Mouse (Mus musculus) liver, embryonic 15.5 days (tissue): ENCODE measurements around the gene Ppp2r5b. TPM values are rescaled to one million over a fixed set of nuclear protein-coding genes. Genes with fewer than 3 reads are reported as not detected.

Experiments used
- ATAC-seq: fragments of 200-750 bp; cut with Nextera tagmentation; 2 replicates; pipeline ENCODE4 v1.8.0; 2017; ENCODE audit warnings: moderate number of reproducible peaks, mild to moderate bottlenecking, moderate library complexity; ENCODE audit not compliant: insufficient read depth
- H3K27ac ChIP-seq: fragments of 300-500 bp; sonication (generic); replicated peaks from 2 replicates; pipeline ENCODE4 v1.5.1; 2015; ENCODE audit warnings: mild to moderate bottlenecking, inconsistent platforms
- H3K27me3 ChIP-seq: fragments of 300-500 bp; sonication (generic); 2 replicates; pipeline ENCODE4 v1.6.1; 2015; ENCODE audit warnings: mild to moderate bottlenecking, inconsistent platforms
- H3K36me3 ChIP-seq: fragments of 300-500 bp; sonication (generic); replicated peaks from 2 replicates; pipeline ENCODE4 v1.6.1; 2015; ENCODE audit warnings: moderate library complexity, mild to moderate bottlenecking, inconsistent platforms
- H3K4me1 ChIP-seq: fragments of 300-500 bp; sonication (generic); replicated peaks from 2 replicates; pipeline ENCODE4 v1.6.1; 2015; ENCODE audit warnings: inconsistent platforms
- H3K4me2 ChIP-seq: fragments of 300-500 bp; sonication (generic); 2 replicates; pipeline ENCODE4 v1.6.1; 2015; ENCODE audit warnings: moderate library complexity, mild to moderate bottlenecking, inconsistent platforms
- H3K4me3 ChIP-seq: fragments of 300-500 bp; sonication (generic); replicated peaks from 2 replicates; pipeline ENCODE4 v1.5.1; 2015; ENCODE audit warnings: mild to moderate bottlenecking, inconsistent platforms
- H3K9ac ChIP-seq: fragments of 300-500 bp; sonication (generic); 2 replicates; pipeline ENCODE4 v1.6.1; 2015; ENCODE audit warnings: moderate library complexity, mild to moderate bottlenecking, inconsistent platforms
- H3K9me3 ChIP-seq: fragments of 300-500 bp; sonication (generic); replicated peaks from 2 replicates; pipeline ENCODE4 v1.6.1; 2016; ENCODE audit warnings: inconsistent platforms
- WGBS: fragments of 180-500 bp; shearing (Covaris S2); methylation state at CpG from one replicate; pipeline ENCODE4 v1.1.7; 2015; ENCODE audit warnings: mixed read lengths; ENCODE audit not compliant: insufficient replicate concordance; 5-methylcytosine and 5-hydroxymethylcytosine counted together
- polyA plus RNA-seq: library from polyadenylated mRNA; unstranded; fragments of >200 nt; fragmentation: Nextera tagmentation; extraction: Ambion mirVana; gene quantifications from 2 replicates; pipeline ENCODE4 v1.2.1, GENCODE M21; 2015

Ppp2r5b gene
- polyA plus RNA-seq, 1 experiment from 2014 or later, result 3.3 TPM

DNA sequence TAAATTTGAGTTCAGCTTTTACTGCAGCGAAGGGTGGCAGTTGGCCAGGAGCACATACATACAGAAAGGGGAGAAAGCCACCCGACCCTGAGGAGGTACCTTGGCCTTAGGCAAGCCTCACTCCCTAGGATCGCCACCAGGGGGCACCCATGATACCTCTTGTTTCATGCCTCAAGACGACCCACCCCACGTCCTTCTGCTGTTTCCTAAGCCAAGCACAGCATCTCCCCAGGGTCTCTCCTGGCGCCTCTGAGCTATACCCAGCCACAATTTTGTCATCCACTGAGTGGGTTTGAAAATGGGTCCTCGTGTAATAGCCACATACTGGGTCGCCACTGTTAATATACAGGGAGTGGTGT lies 32.5 kb upstream of the Ppp2r5b start:
- Histone ChIP-seq H3K27me3 (peaks cover 7% of the 10 kb centered on the region; the same call in 1 of the 2 replicates), H3K4me1 (peaks cover 78% of the 10 kb centered on the region), H3K36me3 (no peaks in the 10 kb centered on the region), H3K9ac (no peak overlapping the region), H3K4me2 (0 out of 2 replicates have a peak overlapping the region, but pooled peaks have one; percentile 6), H3K27ac (peak overlapping the region; percentile 69), H3K4me3 (no peak overlapping the region), H3K9me3 (no peaks in the 10 kb centered on the region)
- ATAC-seq, result peak; percentile 40
- WGBS, result 12% methylated on average over 8 of the region's 8 CpGs

DNA sequence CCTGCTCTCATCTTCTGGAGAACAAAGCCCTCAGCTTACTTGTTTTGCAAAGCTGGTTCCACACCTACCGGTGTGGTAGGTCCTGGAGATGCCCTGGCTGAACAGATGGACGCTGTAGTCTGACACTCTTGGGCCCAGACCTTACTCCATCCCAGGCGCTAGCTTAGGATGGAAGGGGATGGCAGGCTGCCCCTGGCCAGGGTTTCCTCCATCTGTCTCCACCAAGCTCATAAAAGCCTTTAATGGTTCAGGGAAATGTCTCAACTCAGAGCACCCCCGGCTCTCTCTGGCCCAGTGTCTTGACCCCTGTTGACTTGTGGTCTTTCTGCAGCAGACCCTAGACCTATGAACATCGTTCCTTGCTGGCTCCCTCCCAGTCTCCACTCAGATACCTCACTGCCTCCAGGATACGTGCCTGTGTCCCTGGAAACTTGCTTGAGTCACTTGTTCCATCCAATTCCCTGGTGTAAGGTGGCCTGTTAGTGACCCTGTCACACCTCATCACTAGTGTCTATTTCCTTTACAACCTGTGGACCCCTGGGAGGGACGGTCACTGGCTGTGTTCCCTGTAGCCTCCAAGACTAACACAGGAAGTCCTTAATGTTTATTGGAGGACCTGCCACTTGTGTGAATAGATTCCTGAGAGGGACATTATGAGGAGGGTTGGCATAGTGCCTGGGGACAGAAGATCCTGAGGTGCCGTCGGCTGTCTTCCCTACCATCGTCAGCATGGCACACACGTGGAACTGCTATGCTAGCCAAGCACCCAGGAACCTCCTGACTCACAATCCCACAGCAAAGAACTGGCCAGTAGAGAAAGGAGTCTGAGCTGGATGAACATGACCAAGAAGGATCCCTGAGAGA lies 31.9 kb upstream of the Ppp2r5b start:
- H3K4me2 ChIP-seq, result no peak overlapping the region
- no peaks in the 10 kb centered on the region for H3K9me3 ChIP-seq
- 49% methylated on average over 11 of the region's 11 CpGs for WGBS

DNA sequence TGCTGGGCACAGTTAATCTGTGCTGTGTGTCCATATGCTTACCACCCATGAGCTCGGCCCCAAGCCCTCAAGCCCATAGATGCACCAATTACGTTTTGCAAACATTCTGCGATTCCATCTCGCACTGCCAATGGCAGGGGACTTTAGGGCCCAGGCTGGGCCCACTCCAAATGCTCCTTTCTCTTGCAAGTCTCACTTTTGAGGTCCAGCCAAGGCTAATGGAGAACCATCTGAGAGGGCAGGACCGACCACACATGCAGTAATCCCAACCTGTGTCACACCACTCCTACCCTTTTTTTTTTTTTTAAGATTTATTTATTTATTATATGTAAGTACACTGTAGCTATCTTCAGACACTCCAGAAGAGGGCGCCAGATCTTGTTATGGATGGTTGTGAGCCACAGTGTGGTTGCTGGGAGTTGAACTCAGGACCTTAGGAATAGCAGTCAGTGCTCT lies 30.1 kb upstream of the Ppp2r5b start:
- Histone ChIP-seq H3K4me3 (no peak overlapping the region), H3K4me2 (peak overlapping the region; percentile 51; the same call in 1 of the 2 replicates), H3K27me3 (peaks cover 7% of the 10 kb centered on the region; the same call in 1 of the 2 replicates), H3K27ac (no peak overlapping the region), H3K36me3 (peaks cover 14% of the 10 kb centered on the region), H3K9ac (no peak overlapping the region), H3K9me3 (no peaks in the 10 kb centered on the region), H3K4me1 (peaks cover 64% of the 10 kb centered on the region)
- no peak for ATAC-seq
- 47% methylated on average over 6 of the region's 6 CpGs for WGBS

More for the DNA sequence above, 31.9 kb upstream of the Ppp2r5b start:
- 0 out of 2 replicates have a peak overlapping the region, but pooled peaks have one; percentile 69 for H3K27ac ChIP-seq
- ATAC-seq, result no peak
- no peak overlapping the region for H3K4me3 ChIP-seq
- H3K4me1 ChIP-seq, result peaks cover 78% of the 10 kb centered on the region
- H3K9ac ChIP-seq, result no peak overlapping the region
- H3K27me3 ChIP-seq, result peaks cover 7% of the 10 kb centered on the region; the same call in 1 of the 2 replicates
- H3K36me3 ChIP-seq, result no peaks in the 10 kb centered on the region

DNA sequence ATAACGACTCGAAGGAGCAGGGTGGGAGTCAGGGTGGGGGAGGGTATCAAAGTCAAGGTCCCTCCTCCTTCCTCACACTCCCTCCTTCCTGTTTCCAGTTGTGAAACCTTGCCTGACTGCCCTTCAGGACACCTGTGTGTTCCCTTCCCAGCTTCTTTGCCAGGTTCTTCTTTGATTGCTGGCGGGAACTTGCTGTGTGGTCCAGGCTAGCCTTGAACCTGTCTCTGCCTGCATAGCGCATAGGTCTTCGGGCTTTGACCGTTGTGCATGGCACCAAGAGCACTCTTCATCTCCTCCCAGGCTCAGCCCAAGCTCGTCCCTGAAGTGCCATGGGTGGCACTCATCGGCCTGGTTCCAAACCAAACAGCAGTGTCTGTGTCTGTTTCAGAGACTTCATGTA lies 29.3 kb upstream of the Ppp2r5b start:
- peaks cover 21% of the 10 kb centered on the region for H3K36me3 ChIP-seq
- peak overlapping the region; percentile 40 for H3K4me3 ChIP-seq
- H3K27me3 ChIP-seq, result peaks cover 7% of the 10 kb centered on the region; the same call in 1 of the 2 replicates
- 71% methylated on average over 8 of the region's 8 CpGs for WGBS
- H3K27ac ChIP-seq, result no peak overlapping the region
- no peak for ATAC-seq
- no peak overlapping the region for H3K9ac ChIP-seq
- peaks cover 58% of the 10 kb centered on the region for H3K4me1 ChIP-seq
- peak overlapping the region; percentile 51 for H3K4me2 ChIP-seq
- no peaks in the 10 kb centered on the region for H3K9me3 ChIP-seq

DNA sequence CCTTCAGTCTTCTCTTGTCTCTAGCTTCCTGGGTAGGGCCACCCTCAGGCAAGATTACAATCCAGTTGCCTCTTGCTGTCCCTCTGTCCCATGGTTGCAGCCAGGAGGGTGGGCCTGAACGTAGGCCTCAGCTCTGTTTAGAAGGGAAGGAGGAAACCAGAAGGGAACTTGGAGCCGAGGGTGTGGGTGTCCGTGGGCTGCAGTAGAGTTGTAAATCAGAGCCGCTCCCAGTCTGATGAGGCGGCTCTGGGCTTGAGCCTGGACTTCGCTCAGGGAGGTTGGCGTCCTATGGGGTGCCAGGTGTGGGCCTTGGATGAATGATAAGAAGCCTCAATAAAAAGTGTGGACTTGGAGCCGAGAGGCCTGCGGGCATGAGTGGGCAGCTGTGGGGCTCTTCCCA lies 28.5 kb upstream of the Ppp2r5b start:
- H3K36me3 ChIP-seq, result peaks cover 26% of the 10 kb centered on the region
- no peaks in the 10 kb centered on the region for H3K9me3 ChIP-seq
- H3K4me2 ChIP-seq, result peak overlapping the region; percentile 51
- H3K9ac ChIP-seq, result peak overlapping the region; percentile 28; the same call in 1 of the 2 replicates
- WGBS, result 40% methylated on average over 9 of the region's 9 CpGs
- H3K4me3 ChIP-seq, result peak overlapping the region; percentile 40
- H3K4me1 ChIP-seq, result peaks cover 50% of the 10 kb centered on the region
- H3K27ac ChIP-seq, result peak overlapping the region; percentile 14; the same call in 1 of the 2 replicates
- H3K27me3 ChIP-seq, result peaks cover 7% of the 10 kb centered on the region; the same call in 1 of the 2 replicates
- no peak for ATAC-seq

DNA sequence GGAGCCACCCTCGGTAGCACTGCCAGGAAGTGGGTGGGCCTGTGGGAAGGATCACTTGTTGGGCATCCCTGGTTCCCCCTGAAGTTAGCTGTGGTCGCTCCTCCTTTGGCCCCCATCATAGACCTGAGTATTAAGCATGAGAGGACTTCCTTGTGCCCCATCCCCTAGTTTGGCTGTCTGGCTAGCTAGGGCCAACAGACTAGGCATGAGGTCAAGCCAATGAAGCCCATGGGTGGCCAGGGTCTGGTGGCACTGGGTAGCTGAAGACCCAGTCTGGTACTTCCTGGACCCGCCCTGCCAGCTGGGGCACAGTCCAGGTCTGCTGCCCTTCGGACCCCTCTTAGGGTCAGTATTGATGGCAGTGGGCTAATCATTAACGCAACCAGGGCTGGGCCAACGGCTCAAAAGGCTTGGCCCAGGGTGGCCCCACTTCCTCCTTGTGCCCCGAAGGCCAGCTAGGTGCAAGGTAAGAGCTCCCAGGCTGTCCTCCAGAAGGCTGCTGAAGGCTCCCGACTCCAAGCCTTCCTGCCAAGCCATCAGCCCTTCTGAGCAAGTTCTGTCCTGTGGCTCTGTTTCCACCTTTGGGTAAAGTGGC lies 27.3 kb upstream of the Ppp2r5b start:
- H3K4me3 ChIP-seq, result peak overlapping the region; percentile 40
- H3K9me3 ChIP-seq, result no peaks in the 10 kb centered on the region
- peaks cover 7% of the 10 kb centered on the region; the same call in 1 of the 2 replicates for H3K27me3 ChIP-seq
- peak; percentile 68 for ATAC-seq
- H3K9ac ChIP-seq, result 0 out of 2 replicates have a peak overlapping the region, but pooled peaks have one; percentile 28
- 57% methylated on average over 8 of the region's 8 CpGs for WGBS
- H3K27ac ChIP-seq, result peak overlapping the region; percentile 14
- peaks cover 40% of the 10 kb centered on the region for H3K4me1 ChIP-seq
- H3K36me3 ChIP-seq, result peaks cover 38% of the 10 kb centered on the region
- peak overlapping the region; percentile 51 for H3K4me2 ChIP-seq

DNA sequence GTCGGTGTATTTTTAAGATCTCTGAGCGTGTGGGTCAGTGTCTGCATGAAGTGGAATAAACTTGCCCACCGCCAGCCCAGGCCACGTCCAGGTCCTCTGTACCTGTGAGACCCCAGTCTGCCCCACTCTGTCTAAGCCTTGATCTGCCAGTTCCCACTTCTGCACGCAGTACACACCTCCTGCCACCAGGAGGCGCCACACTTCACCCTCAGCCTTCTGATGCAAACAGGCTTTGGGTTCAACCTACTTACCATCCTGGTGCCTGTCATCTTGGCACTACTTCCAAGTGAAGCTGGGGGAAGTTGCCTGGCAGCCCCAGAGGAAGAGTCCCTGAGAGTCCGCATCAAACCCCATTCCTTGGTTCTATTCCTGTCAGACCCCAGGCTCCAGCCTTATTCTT lies 26.6 kb upstream of the Ppp2r5b start:
- no peaks in the 10 kb centered on the region for H3K27me3 ChIP-seq
- peak overlapping the region; percentile 14; the same call in 1 of the 2 replicates for H3K27ac ChIP-seq
- no peaks in the 10 kb centered on the region for H3K9me3 ChIP-seq
- WGBS, result 43% methylated on average over 7 of the region's 7 CpGs
- H3K4me3 ChIP-seq, result no peak overlapping the region
- ATAC-seq, result no peak
- H3K4me1 ChIP-seq, result peaks cover 35% of the 10 kb centered on the region
- H3K9ac ChIP-seq, result no peak overlapping the region
- H3K36me3 ChIP-seq, result peaks cover 46% of the 10 kb centered on the region
- H3K4me2 ChIP-seq, result no peak overlapping the region

GRCm38 (mm10) chr19:6261379-6261778 lies 25.7 kb upstream of the Ppp2r5b start:
- Histone ChIP-seq H3K27me3 (no peaks in the 10 kb centered on the region), H3K4me3 (no peak overlapping the region), H3K36me3 (peaks cover 54% of the 10 kb centered on the region), H3K4me2 (no peak overlapping the region), H3K4me1 (peaks cover 29% of the 10 kb centered on the region), H3K9ac (no peak overlapping the region), H3K27ac (no peak overlapping the region), H3K9me3 (no peaks in the 10 kb centered on the region)
- 85% methylated on average over 14 of the region's 14 CpGs for WGBS
- ATAC-seq, result no peak

- H3K4me2 ChIP-seq, result no peak overlapping the region
- H3K9me3 ChIP-seq, result no peaks in the 10 kb centered on the region
- no peak overlapping the region for H3K27ac ChIP-seq
- no peak overlapping the region for H3K9ac ChIP-seq
- peaks cover 29% of the 10 kb centered on the region for H3K4me1 ChIP-seq
- no peak for ATAC-seq
- WGBS, result 71% methylated on average over 4 of the region's 4 CpGs
- no peaks in the 10 kb centered on the region for H3K27me3 ChIP-seq
- no peak overlapping the region for H3K4me3 ChIP-seq
- H3K36me3 ChIP-seq, result peaks cover 58% of the 10 kb centered on the region
Observed at GRCm38 (mm10) chr19:6260946-6261345, 25.3 kb upstream of the Ppp2r5b start.

DNA sequence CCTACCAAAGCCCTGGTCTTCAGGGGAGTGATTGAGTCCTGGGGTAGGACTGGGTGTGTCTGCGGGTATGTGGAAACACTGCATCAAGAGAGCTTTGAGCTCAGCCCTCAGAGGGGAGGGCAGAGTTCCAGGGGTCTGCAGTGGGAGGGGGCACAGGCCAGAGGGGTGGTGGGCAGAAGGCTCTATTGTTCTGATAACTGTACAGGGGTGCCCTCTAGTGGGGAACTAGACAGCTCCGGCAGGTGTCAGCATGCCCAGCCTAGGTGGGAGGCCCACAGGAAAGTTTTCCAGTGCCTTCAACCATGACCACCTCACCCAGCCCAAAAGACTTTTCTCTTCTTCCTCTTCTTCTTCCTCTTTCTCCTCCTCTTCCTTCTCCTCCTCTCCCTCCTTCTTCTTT lies 24.8 kb upstream of the Ppp2r5b start:
- H3K4me1 ChIP-seq, result peaks cover 27% of the 10 kb centered on the region
- H3K4me2 ChIP-seq, result no peak overlapping the region
- no peak overlapping the region for H3K4me3 ChIP-seq
- no peak overlapping the region for H3K9ac ChIP-seq
- H3K27ac ChIP-seq, result no peak overlapping the region
- H3K27me3 ChIP-seq, result no peaks in the 10 kb centered on the region
- WGBS, result 65% methylated on average over 2 of the region's 2 CpGs
- no peak for ATAC-seq
- H3K9me3 ChIP-seq, result no peaks in the 10 kb centered on the region
- H3K36me3 ChIP-seq, result peaks cover 64% of the 10 kb centered on the region

DNA sequence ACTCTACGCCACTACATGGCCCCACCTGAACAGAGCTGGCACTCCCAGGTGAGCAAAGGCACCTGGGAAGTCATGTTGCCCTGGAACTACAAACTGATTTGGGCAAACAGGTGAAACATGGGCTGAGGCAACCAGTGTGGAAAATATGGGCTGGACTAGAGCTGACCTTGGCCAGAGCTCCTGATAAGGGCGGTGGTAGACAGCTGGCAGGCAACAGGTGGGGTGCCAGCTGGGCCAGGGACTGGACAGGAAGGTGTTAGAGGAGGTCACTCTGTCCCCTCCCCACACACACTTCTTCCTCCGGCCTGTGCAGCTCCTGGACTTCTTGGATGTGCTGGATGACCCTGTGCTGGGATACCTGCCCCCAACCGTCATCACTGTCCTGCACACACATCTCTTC lies 17.3 kb upstream of the Ppp2r5b start:
- no peak overlapping the region for H3K4me2 ChIP-seq
- no peaks in the 10 kb centered on the region for H3K27me3 ChIP-seq
- peaks cover 93% of the 10 kb centered on the region for H3K36me3 ChIP-seq
- no peak overlapping the region for H3K27ac ChIP-seq
- no peaks in the 10 kb centered on the region for H3K9me3 ChIP-seq
- H3K9ac ChIP-seq, result no peak overlapping the region
- no peak for ATAC-seq
- H3K4me1 ChIP-seq, result peaks cover 5% of the 10 kb centered on the region; the same call in 1 of the 2 replicates
- no peak overlapping the region for H3K4me3 ChIP-seq
- 74% methylated on average over 4 of the region's 4 CpGs for WGBS
